Mouse (Mus musculus): ENCODE data around the gene Gm12166. TPM values are rescaled to one million over a fixed set of nuclear protein-coding genes. Genes with fewer than 3 reads are reported as not detected.

Gene Gm12166
- total and polyA plus RNA-seq, 3 experiments = 1.2 to 4.6 (median 1.6) TPM

DNA sequence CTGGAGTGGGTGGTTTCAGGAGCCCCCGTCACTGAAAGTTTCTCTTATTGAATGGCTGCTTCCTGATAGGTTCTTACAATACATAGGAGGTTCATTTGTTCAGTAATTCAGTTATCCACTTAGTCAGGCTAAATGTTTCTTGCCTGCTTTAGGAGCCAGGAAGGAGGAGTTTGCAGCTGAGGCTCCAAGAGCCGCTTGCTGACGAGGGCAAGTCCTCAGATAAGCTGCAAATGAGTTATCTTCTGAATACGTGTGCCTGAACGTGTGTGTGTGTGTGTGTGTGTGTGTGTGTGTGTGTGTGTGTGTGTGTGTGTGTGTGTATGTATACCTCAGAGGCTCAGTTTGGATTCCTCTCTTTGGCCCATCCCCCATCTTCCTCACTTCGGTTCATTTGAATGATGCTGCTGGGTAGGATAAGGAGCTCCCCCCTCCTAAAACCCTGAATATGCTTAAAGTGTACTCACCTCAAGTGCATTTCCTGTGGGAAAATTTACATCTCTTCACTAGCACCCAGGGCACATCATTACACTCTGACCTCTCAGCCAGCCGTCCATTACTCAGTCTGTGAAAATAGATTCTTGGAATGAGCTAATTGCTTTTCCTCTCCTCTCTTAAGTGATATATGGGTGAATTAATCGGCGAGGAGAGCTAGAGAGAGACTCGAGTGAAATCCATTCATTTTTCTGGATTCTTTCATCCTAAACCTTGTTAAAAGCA lies 39.0 kb upstream of the Gm12166 start:
- no peak for DNase-seq
- H3K79me2 ChIP-seq (replicated peaks; ENCODE audit: control insufficient read depth, insufficient read depth, low read length) = no peaks in the 10 kb centered on the region; the same call in 1 of the 2 replicates
- H3K4me3 ChIP-seq = no peak overlapping the region
- intact Hi-C loops (cut with DNase I) = no loop called here
- H3K27me3 ChIP-seq (ENCODE audit: control insufficient read depth, insufficient read depth, low read length) = no peaks in the 10 kb centered on the region
- WGBS = 26% methylated on average over 10 of the region's 10 CpGs
- peaks cover 27% of the 10 kb centered on the region for H3K4me1 ChIP-seq (ENCODE audit: control insufficient read depth, insufficient read depth, low read length)
- H3K36me3 ChIP-seq (ENCODE audit: control insufficient read depth, insufficient read depth, low read length) = peaks cover 16% of the 10 kb centered on the region
- no peak overlapping the region for H3K9ac ChIP-seq (ENCODE audit: low read depth, low read length)
- peak overlapping the region; percentile 41 for H3K27ac ChIP-seq
- TF ChIP-seq EP300 (IDR thresholded peaks at IDR 0.05; ENCODE audit: insufficient read depth, low read depth, low read length) (no peak), POLR2A (IDR thresholded peaks at IDR 0.05; ENCODE audit: insufficient read depth, low read depth, low read length) (no peak), CTCF (IDR thresholded peaks at IDR 0.05) (no peak)

GRCm38 (mm10) chr11:46090036-46090725 lies 38.1 kb upstream of the Gm12166 start:
- 83% methylated on average over 10 of the region's 10 CpGs for WGBS
- intact Hi-C loops (cut with DNase I) = no loop called here
- Histone ChIP-seq H3K27me3 (ENCODE audit: control insufficient read depth, insufficient read depth, low read length) (no peaks in the 10 kb centered on the region), H3K4me3 (no peak overlapping the region), H3K9ac (ENCODE audit: low read depth, low read length) (no peak overlapping the region), H3K36me3 (ENCODE audit: control insufficient read depth, insufficient read depth, low read length) (peaks cover 14% of the 10 kb centered on the region), H3K27ac (peak overlapping the region; percentile 41; the same call in 1 of the 2 replicates), H3K79me2 (replicated peaks; ENCODE audit: control insufficient read depth, insufficient read depth, low read length) (no peaks in the 10 kb centered on the region; the same call in 1 of the 2 replicates), H3K4me1 (ENCODE audit: control insufficient read depth, insufficient read depth, low read length) (peaks cover 25% of the 10 kb centered on the region)
- TF ChIP-seq POLR2A (IDR thresholded peaks at IDR 0.05; ENCODE audit: insufficient read depth, low read depth, low read length) (no peak), EP300 (IDR thresholded peaks at IDR 0.05; ENCODE audit: insufficient read depth, low read depth, low read length) (no peak)
- no peak for DNase-seq

DNA sequence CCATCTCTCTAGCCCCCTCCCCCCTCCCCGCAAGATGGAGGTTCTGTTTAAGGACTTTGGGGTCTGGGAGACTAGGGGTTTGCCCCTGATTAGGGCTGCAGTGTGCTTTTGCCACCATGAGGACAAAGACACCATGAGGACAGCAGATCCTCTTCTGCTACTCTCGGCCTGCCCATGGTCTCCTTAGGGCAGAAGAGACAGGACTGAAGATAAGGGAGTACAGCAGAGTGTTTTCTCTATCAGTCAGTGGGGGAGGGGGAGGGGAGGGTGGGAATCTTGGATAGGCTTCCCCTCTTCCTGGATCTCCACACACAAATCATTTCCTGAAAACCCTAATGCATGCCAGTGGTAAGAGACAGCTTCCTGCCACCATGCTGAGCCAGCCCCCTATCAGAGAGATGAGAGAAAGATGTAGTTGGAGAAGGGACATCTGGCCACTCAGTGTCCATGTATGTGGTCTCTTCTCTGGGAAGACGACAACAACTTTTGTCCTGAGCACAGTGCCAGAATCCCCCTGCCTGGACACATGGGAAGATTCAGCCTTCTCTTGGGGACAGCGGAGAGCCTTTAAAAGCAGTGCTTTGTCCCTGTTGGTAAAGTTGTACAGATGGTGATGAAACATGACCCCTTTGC lies 37.1 kb upstream of the Gm12166 start:
- Histone ChIP-seq H3K36me3 (ENCODE audit: control insufficient read depth, insufficient read depth, low read length) (peaks cover 23% of the 10 kb centered on the region), H3K27ac (peak overlapping the region; percentile 47), H3K79me2 (replicated peaks; ENCODE audit: control insufficient read depth, insufficient read depth, low read length) (no peaks in the 10 kb centered on the region; the same call in 1 of the 2 replicates), H3K4me3 (no peak overlapping the region), H3K27me3 (ENCODE audit: control insufficient read depth, insufficient read depth, low read length) (no peaks in the 10 kb centered on the region), H3K9ac (ENCODE audit: low read depth, low read length) (no peak overlapping the region), H3K4me1 (ENCODE audit: control insufficient read depth, insufficient read depth, low read length) (peaks cover 29% of the 10 kb centered on the region)
- intact Hi-C loops (cut with DNase I) = no loop called here
- TF ChIP-seq POLR2A (IDR thresholded peaks at IDR 0.05; ENCODE audit: insufficient read depth, low read depth, low read length) = no peak
- DNase-seq = no peak
- WGBS = 42% methylated on average over 4 of the region's 4 CpGs

GRCm38 (mm10) chr11:46086446-46086845 lies 34.3 kb upstream of the Gm12166 start:
- H3K27me3 ChIP-seq (ENCODE audit: control insufficient read depth, insufficient read depth, low read length) = no peaks in the 10 kb centered on the region
- 83% methylated on average over 3 of the region's 3 CpGs for WGBS
- H3K27ac ChIP-seq = peak overlapping the region; percentile 43
- H3K36me3 ChIP-seq (ENCODE audit: control insufficient read depth, insufficient read depth, low read length) = peaks cover 45% of the 10 kb centered on the region
- H3K9ac ChIP-seq (ENCODE audit: low read depth, low read length) = no peak overlapping the region
- H3K4me3 ChIP-seq = no peak overlapping the region
- peaks cover 1% of the 10 kb centered on the region for H3K79me2 ChIP-seq (replicated peaks; ENCODE audit: control insufficient read depth, insufficient read depth, low read length)
- intact Hi-C loops (cut with DNase I) = no loop called here
- TF ChIP-seq POLR2A (IDR thresholded peaks at IDR 0.05; ENCODE audit: insufficient read depth, low read depth, low read length) (no peak), EP300 (IDR thresholded peaks at IDR 0.05; ENCODE audit: insufficient read depth, low read depth, low read length) (no peak), CTCF (IDR thresholded peaks at IDR 0.05) (no peak)
- H3K4me1 ChIP-seq (ENCODE audit: control insufficient read depth, insufficient read depth, low read length) = peaks cover 34% of the 10 kb centered on the region
- DNase-seq = no peak

DNA sequence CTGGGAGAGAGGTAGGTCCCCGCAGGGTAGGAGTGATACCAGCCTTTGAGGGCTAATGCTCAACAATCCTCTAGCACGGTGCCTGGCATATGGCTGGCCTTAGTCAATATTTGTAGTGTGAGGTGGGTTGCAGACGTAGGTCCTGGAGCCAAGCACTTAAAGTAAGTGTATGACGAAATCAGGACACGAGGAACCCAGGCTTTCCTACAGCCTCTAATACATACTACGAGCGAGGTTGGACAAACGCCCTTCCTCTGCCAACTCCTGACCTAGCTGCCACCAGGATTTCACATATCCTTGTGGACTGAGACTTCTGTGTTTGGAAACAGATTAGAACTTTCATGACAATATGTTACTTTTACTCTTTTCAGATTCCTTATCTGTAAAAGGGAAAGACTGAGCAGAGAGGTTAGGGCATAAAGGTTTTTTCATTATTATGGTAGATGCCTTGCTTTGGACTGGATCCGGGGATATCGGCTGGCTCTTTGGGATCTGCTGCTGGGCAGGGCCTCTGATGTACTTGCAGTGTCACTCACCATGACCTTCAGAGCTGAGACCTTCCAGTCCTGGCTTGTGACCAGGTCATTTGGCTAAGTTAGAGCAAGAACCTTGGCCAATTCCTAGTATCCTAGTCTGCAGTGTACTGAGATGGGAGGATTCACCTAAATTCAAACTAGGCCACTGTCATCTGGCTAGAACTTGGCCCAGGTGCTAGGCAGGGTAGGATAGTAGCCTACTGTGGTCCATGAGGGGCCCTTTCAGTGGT lies 33.5 kb upstream of the Gm12166 start:
- no peak overlapping the region for H3K9ac ChIP-seq (ENCODE audit: low read depth, low read length)
- peaks cover 51% of the 10 kb centered on the region for H3K36me3 ChIP-seq (ENCODE audit: control insufficient read depth, insufficient read depth, low read length)
- H3K4me3 ChIP-seq = no peak overlapping the region
- H3K4me1 ChIP-seq (ENCODE audit: control insufficient read depth, insufficient read depth, low read length) = peaks cover 36% of the 10 kb centered on the region
- H3K27me3 ChIP-seq (ENCODE audit: control insufficient read depth, insufficient read depth, low read length) = no peaks in the 10 kb centered on the region
- H3K79me2 ChIP-seq (replicated peaks; ENCODE audit: control insufficient read depth, insufficient read depth, low read length) = peaks cover 1% of the 10 kb centered on the region
- TF ChIP-seq EP300 (IDR thresholded peaks at IDR 0.05; ENCODE audit: insufficient read depth, low read depth, low read length) = 0 out of 2 replicates have a peak, but pooled peaks have one; percentile 20
- TF ChIP-seq POLR2A (IDR thresholded peaks at IDR 0.05; ENCODE audit: insufficient read depth, low read depth, low read length) = no peak
- peak overlapping the region; percentile 75 for H3K27ac ChIP-seq
- peak in 1 of 2 experiments; percentile 71 for DNase-seq
- intact Hi-C loops (cut with DNase I) = loop anchor here (2.0 kb wide), 1 partner anchor 17 kb away; no protein-coding TSS in a partner anchor
- 61% methylated on average over 10 of the region's 10 CpGs for WGBS

Measured in heart, adult 2 months (tissue).